Mouse (Mus musculus) heart, postnatal 0 days (tissue): Measurements from ENCODE around the gene Chmp6.

ENCODE experiments used
- CTCF ChIP-seq: IDR thresholded peaks from 2 replicates; pipeline ENCODE4 v1.5.1; 2016; ENCODE audit warnings: antibody characterized with exemption, control low read depth, low read depth
- EP300 ChIP-seq: IDR thresholded peaks from 2 replicates; pipeline ENCODE4 v1.6.1; 2016; ENCODE audit warnings: antibody characterized with exemption, low read depth

GRCm38 (mm10) chr11:119943428-119943988 is 30.3 kb downstream of the Chmp6 start:
- TF ChIP-seq CTCF (0 out of 2 replicates have a peak, but pooled peaks have one; percentile 13), EP300 (no peak)
